Mouse (Mus musculus) ES-E14 (cell line): ENCODE measurements at regions not wholly inside any gene's neighbourhood (a gene's known extent, or its start where the extent isn't known, plus 50 kb on each side); places are given as distances from the start of the nearest gene placed in this dataset.

ENCODE experiments used
- DNase-seq: peaks from one replicate; pipeline ENCODE4 v3.0.0-alpha.2; 2013; ENCODE audit warnings: low read depth, low spot score
- H3K27ac ChIP-seq: 2 replicates; pipeline ENCODE4 v1.5.1; 2012; ENCODE audit warnings: low read depth, mild to moderate bottlenecking, low read length, moderate library complexity, mixed read lengths; ENCODE audit not compliant: poor library complexity, insufficient read depth, severe bottlenecking
- H3K36me3 ChIP-seq: 2 replicates; pipeline ENCODE4 v1.6.1; 2012; ENCODE audit warnings: mild to moderate bottlenecking, low read length, moderate library complexity, mixed read lengths; ENCODE audit not compliant: control insufficient read depth, poor library complexity, insufficient read depth, severe bottlenecking
- H3K4me1 ChIP-seq, 2 experiments: fragments of 150-350 bp in 1 of 2; sonication (generic) in 1 of 2; 2 replicates each; pipeline ENCODE4 v1.6.1; 2012; ENCODE audit warnings: low read length in 2 of 2, mild to moderate bottlenecking in 1 of 2, mixed read lengths in 1 of 2; ENCODE audit not compliant: control insufficient read depth in 2 of 2, insufficient read depth in 2 of 2, poor library complexity in 1 of 2
- H3K4me3 ChIP-seq, 2 experiments: fragments of 150-350 bp in 1 of 2; sonication (generic) in 1 of 2; 2 replicates each; pipeline ENCODE4 v1.5.1; 2012; ENCODE audit warnings: low read length in 2 of 2, low read depth in 1 of 2, mild to moderate bottlenecking in 1 of 2, mixed read lengths in 1 of 2; ENCODE audit not compliant: insufficient read depth in 1 of 2, poor library complexity in 1 of 2, severe bottlenecking in 1 of 2
- H3K9ac ChIP-seq: 2 replicates; pipeline ENCODE4 v1.6.1; 2012; ENCODE audit warnings: low read depth, mild to moderate bottlenecking, low read length, mixed read lengths; ENCODE audit not compliant: poor library complexity, insufficient read depth, severe bottlenecking
- H3K9me3 ChIP-seq: fragments of 150-350 bp; sonication (generic); 2 replicates; pipeline ENCODE4 v1.6.1; 2012; ENCODE audit warnings: low read depth, mild to moderate bottlenecking, low read length; ENCODE audit not compliant: control insufficient read depth, insufficient read depth
- CHD2 ChIP-seq: IDR thresholded peaks from 2 replicates; pipeline ENCODE4 v1.6.1; 2014; ENCODE audit warnings: mild to moderate bottlenecking, low read depth, low read length, inconsistent platforms
- HCFC1 ChIP-seq: IDR thresholded peaks from 2 replicates; pipeline ENCODE4 v1.6.1; 2012; ENCODE audit warnings: low read length, inconsistent platforms, borderline replicate concordance; ENCODE audit not compliant: insufficient read depth
- MAFK ChIP-seq: IDR thresholded peaks from 2 replicates; pipeline ENCODE4 v1.6.1; 2014; ENCODE audit warnings: mild to moderate bottlenecking, low read depth, low read length, inconsistent platforms; ENCODE audit not compliant: insufficient read depth
- ZC3H11A ChIP-seq: IDR thresholded peaks from 2 replicates; pipeline ENCODE4 v1.6.1; 2012; ENCODE audit warnings: low read depth, mild to moderate bottlenecking, inconsistent platforms, low read length, borderline replicate concordance
- ZNF384 ChIP-seq: IDR thresholded peaks from 2 replicates; pipeline ENCODE4 v1.6.1; 2012; ENCODE audit warnings: low read depth, low read length, inconsistent platforms
- in situ Hi-C, 2 experiments: fragments of 600-800 bp; cut with MboI; formaldehyde crosslinking; loops; one replicate each; pipeline ENCODE4 v1.15.1; 2025; ENCODE audit warnings: low sequenced_read_pairs in 2 of 2, inconsistent platforms in 1 of 2; ENCODE audit not compliant: unreplicated experiment in 2 of 2

DNA sequence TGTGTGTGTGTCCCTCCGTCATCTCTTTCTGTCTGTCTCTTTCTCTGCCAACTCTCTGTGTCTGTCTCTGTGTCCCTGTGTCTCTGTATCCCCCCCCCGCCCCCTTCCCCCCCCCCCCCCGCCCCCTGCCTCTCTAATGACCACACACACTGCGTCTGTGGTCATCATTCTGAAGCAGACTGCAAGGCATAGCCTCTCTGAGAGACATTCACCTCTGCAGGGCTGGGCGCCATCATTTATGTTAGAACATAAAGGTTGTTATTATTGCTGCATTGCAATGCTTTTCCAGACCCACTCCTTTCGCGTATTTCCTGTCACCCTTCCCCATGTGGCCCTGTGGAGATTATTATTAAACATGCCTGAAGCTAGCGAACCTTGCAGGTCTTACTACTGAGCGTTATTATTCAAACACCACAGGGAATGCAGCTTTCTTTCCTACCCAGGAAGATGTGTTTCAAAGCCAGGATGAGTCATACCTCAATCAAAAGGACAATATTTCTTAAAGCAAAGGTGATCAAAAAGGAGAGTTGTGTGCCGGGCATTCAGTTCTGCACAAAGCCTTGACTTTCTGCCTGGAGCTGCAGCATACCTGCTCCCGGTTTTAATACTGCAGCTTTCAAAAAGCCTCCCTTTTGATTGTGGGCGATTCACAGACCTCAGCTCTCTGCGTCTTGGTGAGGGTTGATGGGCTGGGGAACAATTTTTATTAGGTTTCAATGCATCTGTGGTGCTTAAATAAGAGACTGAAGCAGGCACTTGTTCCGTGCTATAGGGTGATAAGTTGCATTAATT lies 482.6 kb upstream of the Id4 start:
- in situ Hi-C loops = no loop called here
- Histone ChIP-seq H3K4me1 (no peaks in the 10 kb centered on the region), H3K9me3 (no peaks in the 10 kb centered on the region), H3K9ac (no peak overlapping the region), H3K4me3 (no peak overlapping the region), H3K27ac (no peak overlapping the region), H3K36me3 (no peaks in the 10 kb centered on the region)
- TF ChIP-seq ZNF384 = no peak
- no peak for DNase-seq

DNA sequence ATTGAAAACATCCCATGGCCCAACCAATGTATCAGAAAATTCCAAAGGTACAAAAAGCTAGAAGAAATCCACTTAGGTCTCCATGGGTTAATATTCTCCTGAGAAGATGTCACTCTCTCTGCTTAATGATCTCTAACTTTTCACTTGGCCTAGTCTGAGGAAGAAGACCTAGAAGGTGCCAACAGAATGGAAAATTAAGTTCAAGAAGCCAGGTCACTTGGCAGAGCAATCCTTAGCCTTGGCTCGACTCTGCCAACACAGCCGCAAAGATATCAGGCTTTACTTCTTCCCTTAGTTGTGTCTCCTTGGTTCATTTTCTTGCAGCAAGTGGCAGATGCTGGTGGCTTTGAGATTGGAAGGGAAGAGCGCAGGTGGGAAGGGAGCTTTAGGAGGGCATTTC lies 476.6 kb upstream of the Id4 start:
- Histone ChIP-seq H3K9ac (no peak overlapping the region), H3K4me3 (no peak overlapping the region), H3K27ac (no peak overlapping the region), H3K9me3 (no peaks in the 10 kb centered on the region), H3K4me1 (no peaks in the 10 kb centered on the region), H3K36me3 (no peaks in the 10 kb centered on the region)
- TF ChIP-seq ZC3H11A (no peak), HCFC1 (no peak), CHD2 (no peak), MAFK (no peak), ZNF384 (no peak)
- in situ Hi-C loops = no loop called here
- DNase-seq = no peak

DNA sequence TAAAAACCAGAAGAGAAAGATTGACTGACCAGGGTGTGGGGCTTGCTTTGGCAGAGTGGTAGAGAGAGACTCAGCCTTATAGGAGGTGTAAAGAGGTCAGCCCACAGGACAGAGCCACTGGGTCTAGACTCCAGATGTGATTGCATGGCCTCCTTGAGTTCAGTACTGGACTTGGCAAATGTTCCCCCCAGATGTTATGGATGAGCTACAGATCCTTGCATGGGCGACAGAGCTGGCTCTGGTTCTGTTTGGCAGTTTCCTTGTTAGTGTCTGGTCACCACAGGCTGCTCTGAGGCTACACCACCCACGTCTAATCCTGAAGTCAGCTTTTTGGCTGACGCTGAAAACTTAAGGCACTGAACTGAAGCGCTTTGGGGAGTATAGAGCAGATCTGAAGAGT lies 463.2 kb upstream of the Id4 start:
- H3K9ac ChIP-seq = no peak overlapping the region
- H3K36me3 ChIP-seq = no peaks in the 10 kb centered on the region
- H3K4me3 ChIP-seq = no peak overlapping the region
- TF ChIP-seq MAFK = no peak
- no peak for TF ChIP-seq ZC3H11A
- H3K4me1 ChIP-seq = no peaks in the 10 kb centered on the region
- no peak for DNase-seq
- H3K9me3 ChIP-seq = no peaks in the 10 kb centered on the region
- in situ Hi-C loops = no loop called here
- H3K27ac ChIP-seq = no peak overlapping the region

DNA sequence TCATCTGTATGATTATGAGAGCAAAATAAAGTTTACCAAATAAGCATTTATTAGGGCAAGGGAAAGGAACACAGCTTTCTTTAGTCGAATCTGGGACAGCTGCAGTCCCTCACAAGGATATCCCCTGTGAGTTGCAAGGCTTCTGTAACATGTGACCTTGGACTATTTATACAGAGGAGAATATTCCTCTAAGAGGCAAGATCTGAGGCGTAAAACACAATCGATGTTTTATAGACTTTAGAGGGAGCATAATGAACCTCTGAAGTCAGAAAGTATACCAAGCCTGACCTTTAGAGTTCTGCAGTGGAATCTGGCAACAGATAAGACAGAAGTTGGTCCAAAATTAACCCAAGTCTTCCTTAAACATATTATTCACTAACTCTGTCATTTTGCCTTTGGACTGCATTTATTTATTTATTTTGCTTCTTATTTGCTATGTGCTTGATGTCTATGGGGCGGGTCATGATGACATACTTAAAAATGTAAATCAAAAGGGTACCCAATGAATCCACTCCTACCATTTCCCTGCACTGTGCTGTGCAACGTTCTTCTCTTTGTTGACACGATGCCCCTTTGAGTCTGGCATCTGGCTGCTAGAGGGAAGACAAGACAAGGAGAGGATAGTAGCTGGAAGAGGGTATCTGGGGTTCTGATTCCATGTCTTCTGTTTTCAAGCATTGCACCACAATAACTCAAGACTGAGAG lies 449.2 kb upstream of the Id4 start:
- Histone ChIP-seq H3K9ac (no peak overlapping the region), H3K4me1 (no peaks in the 10 kb centered on the region), H3K27ac (no peak overlapping the region), H3K36me3 (no peaks in the 10 kb centered on the region), H3K4me3 (no peak overlapping the region), H3K9me3 (no peaks in the 10 kb centered on the region)
- in situ Hi-C loops = no loop called here
- DNase-seq = no peak
- TF ChIP-seq HCFC1 (no peak), MAFK (no peak), ZNF384 (no peak), CHD2 (no peak), ZC3H11A (no peak)
